Mouse (Mus musculus): ENCODE data around the gene Slc27a5.

- TF ChIP-seq POLR2A (IDR thresholded peaks at IDR 0.05; ENCODE audit: extremely low read depth, insufficient read depth, low read length) (no peak), CTCF (IDR thresholded peaks at IDR 0.05; ENCODE audit: extremely low read depth, insufficient read depth, low read length) (no peak)
Observed at GRCm38 (mm10) chr7:13014275-13014839, 16.4 kb upstream of the Slc27a5 start.

Measured in cortical plate, adult 2 months (tissue).